Mouse (Mus musculus): ENCODE results near the gene 2010111I01Rik. TPM values are rescaled to one million over a fixed set of nuclear protein-coding genes. Genes with fewer than 3 reads are reported as not detected.

2010111I01Rik gene
- polyA plus RNA-seq, 1 experiment: 26.6 TPM

DNA sequence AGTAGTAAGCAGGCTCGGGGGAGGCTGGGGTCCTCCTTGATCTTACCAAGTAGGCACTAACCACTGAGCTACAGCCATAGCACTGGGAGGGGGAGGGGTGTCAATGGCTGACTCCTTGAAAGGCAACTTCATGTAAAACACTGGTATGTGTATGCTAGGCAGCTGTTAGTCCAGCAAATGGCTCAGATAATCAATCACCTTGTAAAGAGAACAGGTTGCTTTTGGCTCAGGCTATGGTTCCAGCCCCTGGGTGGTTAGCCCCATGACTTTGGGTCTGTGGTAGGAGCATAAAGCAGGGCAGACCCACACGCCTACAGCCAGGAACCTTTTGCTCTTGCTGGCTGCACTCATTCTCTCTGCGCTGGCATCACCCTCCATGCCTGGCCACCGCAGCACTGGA lies 325.4 kb downstream of the 2010111I01Rik start:
- no peak overlapping the region for H3K27ac ChIP-seq (ENCODE audit: control insufficient read depth, insufficient read depth, low read depth, low read length)
- H3K27me3 ChIP-seq (ENCODE audit: control insufficient read depth, insufficient read depth, low read length): no peaks in the 10 kb centered on the region
- H3K4me1 ChIP-seq (ENCODE audit: control insufficient read depth, insufficient read depth, low read length): peaks cover 8% of the 10 kb centered on the region
- H3K36me3 ChIP-seq (ENCODE audit: control insufficient read depth, insufficient read depth, low read length): no peaks in the 10 kb centered on the region
- no peak overlapping the region for H3K4me3 ChIP-seq (ENCODE audit: control insufficient read depth, low read depth, low read length)
- TF ChIP-seq CTCF (IDR thresholded peaks at IDR 0.05; ENCODE audit: control insufficient read depth, insufficient read depth, insufficient replicate concordance, low read depth, low read length): no peak
- TF ChIP-seq POLR2A (IDR thresholded peaks at IDR 0.05; ENCODE audit: control insufficient read depth, low read depth, low read length): no peak

GRCm38 (mm10) chr13:63291016-63291415 lies 326.3 kb downstream of the 2010111I01Rik start:
- Histone ChIP-seq H3K36me3 (ENCODE audit: control insufficient read depth, insufficient read depth, low read length) (no peaks in the 10 kb centered on the region), H3K27me3 (ENCODE audit: control insufficient read depth, insufficient read depth, low read length) (no peaks in the 10 kb centered on the region), H3K27ac (ENCODE audit: control insufficient read depth, insufficient read depth, low read depth, low read length) (no peak overlapping the region), H3K4me3 (ENCODE audit: control insufficient read depth, low read depth, low read length) (no peak overlapping the region), H3K4me1 (ENCODE audit: control insufficient read depth, insufficient read depth, low read length) (peaks cover 8% of the 10 kb centered on the region)
- TF ChIP-seq POLR2A (IDR thresholded peaks at IDR 0.05; ENCODE audit: control insufficient read depth, low read depth, low read length) (no peak), CTCF (IDR thresholded peaks at IDR 0.05; ENCODE audit: control insufficient read depth, insufficient read depth, insufficient replicate concordance, low read depth, low read length) (no peak)

- H3K27me3 ChIP-seq (ENCODE audit: control insufficient read depth, insufficient read depth, low read length): no peaks in the 10 kb centered on the region
- no peak overlapping the region for H3K4me3 ChIP-seq (ENCODE audit: control insufficient read depth, low read depth, low read length)
- H3K36me3 ChIP-seq (ENCODE audit: control insufficient read depth, insufficient read depth, low read length): no peaks in the 10 kb centered on the region
- no peak for TF ChIP-seq POLR2A (IDR thresholded peaks at IDR 0.05; ENCODE audit: control insufficient read depth, low read depth, low read length)
- no peak for TF ChIP-seq CTCF (IDR thresholded peaks at IDR 0.05; ENCODE audit: control insufficient read depth, insufficient read depth, insufficient replicate concordance, low read depth, low read length)
- no peak overlapping the region for H3K27ac ChIP-seq (ENCODE audit: control insufficient read depth, insufficient read depth, low read depth, low read length)
- peaks cover 10% of the 10 kb centered on the region for H3K4me1 ChIP-seq (ENCODE audit: control insufficient read depth, insufficient read depth, low read length)
These were observed 329.0 kb downstream of the 2010111I01Rik start for GRCm38 (mm10) chr13:63293647-63294046.

GRCm38 (mm10) chr13:63294359-63295193 lies 329.9 kb downstream of the 2010111I01Rik start:
- H3K27ac ChIP-seq (ENCODE audit: control insufficient read depth, insufficient read depth, low read depth, low read length): peak overlapping the region; percentile 3; the same call in 1 of the 2 replicates
- H3K4me3 ChIP-seq (ENCODE audit: control insufficient read depth, low read depth, low read length): no peak overlapping the region
- H3K4me1 ChIP-seq (ENCODE audit: control insufficient read depth, insufficient read depth, low read length): peaks cover 10% of the 10 kb centered on the region
- TF ChIP-seq CTCF (IDR thresholded peaks at IDR 0.05; ENCODE audit: control insufficient read depth, insufficient read depth, insufficient replicate concordance, low read depth, low read length) (no peak), POLR2A (IDR thresholded peaks at IDR 0.05; ENCODE audit: control insufficient read depth, low read depth, low read length) (no peak)
- no peaks in the 10 kb centered on the region for H3K27me3 ChIP-seq (ENCODE audit: control insufficient read depth, insufficient read depth, low read length)
- no peaks in the 10 kb centered on the region for H3K36me3 ChIP-seq (ENCODE audit: control insufficient read depth, insufficient read depth, low read length)

GRCm38 (mm10) chr13:63296300-63296699 lies 331.6 kb downstream of the 2010111I01Rik start:
- H3K36me3 ChIP-seq (ENCODE audit: control insufficient read depth, insufficient read depth, low read length): no peaks in the 10 kb centered on the region
- no peak for TF ChIP-seq POLR2A (IDR thresholded peaks at IDR 0.05; ENCODE audit: control insufficient read depth, low read depth, low read length)
- no peaks in the 10 kb centered on the region for H3K27me3 ChIP-seq (ENCODE audit: control insufficient read depth, insufficient read depth, low read length)
- peaks cover 10% of the 10 kb centered on the region for H3K4me1 ChIP-seq (ENCODE audit: control insufficient read depth, insufficient read depth, low read length)
- H3K4me3 ChIP-seq (ENCODE audit: control insufficient read depth, low read depth, low read length): peak overlapping the region; percentile 16
- H3K27ac ChIP-seq (ENCODE audit: control insufficient read depth, insufficient read depth, low read depth, low read length): no peak overlapping the region

DNA sequence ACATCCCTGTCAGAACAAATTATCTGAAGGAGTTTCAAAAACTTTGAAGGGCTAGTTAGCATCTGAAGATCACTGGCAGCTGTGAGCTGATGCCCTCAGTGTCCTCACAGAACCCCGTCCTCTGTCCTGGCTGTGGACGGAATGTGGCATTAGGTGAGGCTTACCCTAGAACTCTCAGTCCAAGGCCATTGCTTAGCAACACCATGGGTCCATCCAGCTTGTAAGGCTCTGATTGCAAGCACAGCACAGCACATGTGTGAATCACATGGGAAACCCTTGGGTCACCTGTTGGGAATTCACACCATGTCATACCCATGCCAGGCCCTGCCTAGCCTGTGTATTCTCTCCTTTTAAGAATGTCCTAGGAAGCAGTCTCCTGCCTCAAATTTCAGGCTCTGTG lies 332.3 kb downstream of the 2010111I01Rik start:
- H3K36me3 ChIP-seq (ENCODE audit: control insufficient read depth, insufficient read depth, low read length): no peaks in the 10 kb centered on the region
- H3K27ac ChIP-seq (ENCODE audit: control insufficient read depth, insufficient read depth, low read depth, low read length): no peak overlapping the region
- peak overlapping the region; percentile 16; the same call in 1 of the 2 replicates for H3K4me3 ChIP-seq (ENCODE audit: control insufficient read depth, low read depth, low read length)
- H3K27me3 ChIP-seq (ENCODE audit: control insufficient read depth, insufficient read depth, low read length): no peaks in the 10 kb centered on the region
- H3K4me1 ChIP-seq (ENCODE audit: control insufficient read depth, insufficient read depth, low read length): peaks cover 10% of the 10 kb centered on the region
- TF ChIP-seq POLR2A (IDR thresholded peaks at IDR 0.05; ENCODE audit: control insufficient read depth, low read depth, low read length): no peak; the same call in 1 of the 2 replicates
- no peak for TF ChIP-seq CTCF (IDR thresholded peaks at IDR 0.05; ENCODE audit: control insufficient read depth, insufficient read depth, insufficient replicate concordance, low read depth, low read length)

DNA sequence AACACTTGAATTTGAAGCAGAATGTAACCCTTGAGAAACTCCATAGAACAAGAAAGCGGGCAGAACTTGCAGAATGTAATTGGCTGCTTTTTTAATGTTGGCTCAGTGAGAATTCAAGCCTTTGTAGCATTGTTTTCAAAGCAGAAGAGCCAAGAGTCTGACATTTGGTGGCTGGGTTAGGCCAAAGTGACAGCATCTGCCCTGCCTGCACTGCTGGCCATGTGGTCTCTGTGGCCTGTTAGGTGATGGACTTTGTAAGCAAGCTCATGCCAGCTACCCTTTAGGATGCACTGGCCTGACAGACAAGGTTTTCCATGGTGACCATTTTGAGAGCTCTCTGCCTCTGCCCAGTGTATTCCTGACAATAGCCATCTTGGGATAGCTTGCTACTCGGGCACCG lies 333.2 kb downstream of the 2010111I01Rik start:
- no peaks in the 10 kb centered on the region for H3K36me3 ChIP-seq (ENCODE audit: control insufficient read depth, insufficient read depth, low read length)
- H3K27ac ChIP-seq (ENCODE audit: control insufficient read depth, insufficient read depth, low read depth, low read length): no peak overlapping the region
- H3K4me3 ChIP-seq (ENCODE audit: control insufficient read depth, low read depth, low read length): no peak overlapping the region
- H3K4me1 ChIP-seq (ENCODE audit: control insufficient read depth, insufficient read depth, low read length): peaks cover 10% of the 10 kb centered on the region
- no peak for TF ChIP-seq POLR2A (IDR thresholded peaks at IDR 0.05; ENCODE audit: control insufficient read depth, low read depth, low read length)
- TF ChIP-seq CTCF (IDR thresholded peaks at IDR 0.05; ENCODE audit: control insufficient read depth, insufficient read depth, insufficient replicate concordance, low read depth, low read length): no peak
- no peaks in the 10 kb centered on the region for H3K27me3 ChIP-seq (ENCODE audit: control insufficient read depth, insufficient read depth, low read length)
